Mouse (Mus musculus) brain, embryonic 18.5 days (tissue): Measurements from ENCODE around the gene Anxa9.

Experiments
- DNase-seq: peaks from one replicate; pipeline ENCODE4 v3.0.0-alpha.2; 2012; ENCODE audit warnings: low read depth, low spot score

The Anxa9 gene

GRCm38 (mm10) chr3:95314075-95314474 is 7.1 kb upstream of the Anxa9 start:
- no peak for DNase-seq

- DNase-seq: no peak
Measured at GRCm38 (mm10) chr3:95313476-95313875, 6.5 kb upstream of the Anxa9 start.

GRCm38 (mm10) chr3:95312623-95313022 is 5.6 kb upstream of the Anxa9 start:
- DNase-seq: no peak

- no peak for DNase-seq
Measured at GRCm38 (mm10) chr3:95310968-95311882, 4.2 kb upstream of the Anxa9 start.

- no peak for DNase-seq
Measured at GRCm38 (mm10) chr3:95310496-95310895, 3.5 kb upstream of the Anxa9 start.

GRCm38 (mm10) chr3:95306244-95306643 is 732 bp downstream of the Anxa9 start:
- no peak for DNase-seq

GRCm38 (mm10) chr3:95301204-95301796 is 5.7 kb downstream of the Anxa9 start:
- no peak for DNase-seq

- DNase-seq: no peak
Measured at GRCm38 (mm10) chr3:95298018-95298417, 9.0 kb downstream of the Anxa9 start.

GRCm38 (mm10) chr3:95296103-95296469 is 10.9 kb downstream of the Anxa9 start:
- no peak for DNase-seq

- DNase-seq: no peak
Measured at GRCm38 (mm10) chr3:95295321-95296102, 11.5 kb downstream of the Anxa9 start.

- DNase-seq: no peak
Measured at GRCm38 (mm10) chr3:95294718-95295117, 12.3 kb downstream of the Anxa9 start.

- no peak for DNase-seq
Measured at GRCm38 (mm10) chr3:95294316-95294715, 12.7 kb downstream of the Anxa9 start.

GRCm38 (mm10) chr3:95293537-95293936 is 13.4 kb downstream of the Anxa9 start:
- DNase-seq: no peak

- DNase-seq: no peak
Measured at GRCm38 (mm10) chr3:95292899-95293298, 14.1 kb downstream of the Anxa9 start.

GRCm38 (mm10) chr3:95291041-95291440 is 15.9 kb downstream of the Anxa9 start:
- DNase-seq: no peak

- DNase-seq: no peak
Measured at GRCm38 (mm10) chr3:95290156-95290555, 16.8 kb downstream of the Anxa9 start.

- DNase-seq: no peak
Measured at GRCm38 (mm10) chr3:95289419-95289818, 17.6 kb downstream of the Anxa9 start.

- no peak for DNase-seq
Measured at GRCm38 (mm10) chr3:95287541-95287940, 19.4 kb downstream of the Anxa9 start.

- DNase-seq: no peak
Measured at GRCm38 (mm10) chr3:95286510-95286909, 20.5 kb downstream of the Anxa9 start.

- no peak for DNase-seq
Measured at GRCm38 (mm10) chr3:95286011-95286410, 21.0 kb downstream of the Anxa9 start.

- DNase-seq: no peak
Measured at GRCm38 (mm10) chr3:95285390-95285789, 21.6 kb downstream of the Anxa9 start.
